Mouse (Mus musculus) liver, adult 2 months (tissue): ENCODE data around the gene Adamts17. TPM values are rescaled to one million over a fixed set of nuclear protein-coding genes. Genes with fewer than 3 reads are reported as not detected.
A peak's percentile ranks its signal among the peaks of the same experiment; 100 is the strongest.

Experiments used
- DNase-seq: peaks from one replicate; pipeline ENCODE4 v3.0.0-alpha.2; 2011; ENCODE audit warnings: low read depth, low spot score; ENCODE audit errors: extremely low read depth
- H3K27ac ChIP-seq: fragments of 200-500 bp; replicated peaks from 2 replicates; pipeline ENCODE4 v1.5.1; 2012; ENCODE audit warnings: low read depth, mild to moderate bottlenecking, control low read depth, inconsistent platforms, low read length; ENCODE audit not compliant: insufficient read depth
- H3K27me3 ChIP-seq: fragments of 200-500 bp; 2 replicates; pipeline ENCODE4 v1.6.1; 2012; ENCODE audit warnings: mild to moderate bottlenecking, moderate library complexity, low read length, inconsistent platforms; ENCODE audit not compliant: control insufficient read depth, insufficient read depth
- H3K36me3 ChIP-seq: fragments of 200-500 bp; 2 replicates; pipeline ENCODE4 v1.6.1; 2012; ENCODE audit warnings: low read length, inconsistent platforms; ENCODE audit not compliant: control insufficient read depth, insufficient read depth
- H3K4me1 ChIP-seq: fragments of 200-500 bp; 2 replicates; pipeline ENCODE4 v1.6.1; 2011; ENCODE audit warnings: low read length; ENCODE audit not compliant: control insufficient read depth, insufficient read depth
- H3K4me3 ChIP-seq: fragments of 200-500 bp; 2 replicates; pipeline ENCODE4 v1.5.1; 2011; ENCODE audit warnings: low read depth, mild to moderate bottlenecking, control low read depth, low read length, moderate library complexity; ENCODE audit not compliant: insufficient read depth
- H3K79me2 ChIP-seq: fragments of 200-500 bp; 2 replicates; pipeline ENCODE4 v1.6.1; 2012; ENCODE audit warnings: inconsistent platforms, mild to moderate bottlenecking, low read length, moderate library complexity; ENCODE audit not compliant: control insufficient read depth, insufficient read depth
- H3K9ac ChIP-seq: fragments of 200-500 bp; 2 replicates; pipeline ENCODE4 v1.6.1; 2012; ENCODE audit warnings: low read depth, mild to moderate bottlenecking, control low read depth, inconsistent platforms, low read length
- CTCF ChIP-seq: fragments of 200-500 bp; IDR thresholded peaks from 2 replicates; pipeline ENCODE4 v1.5.1; 2011; ENCODE audit warnings: low read depth, low read length, control low read depth
- POLR2A ChIP-seq: fragments of 200-500 bp; IDR thresholded peaks from 2 replicates; pipeline ENCODE4 v1.6.1; 2011; ENCODE audit warnings: low read length, control low read depth; ENCODE audit not compliant: insufficient read depth; ENCODE audit errors: extremely low read depth
- WGBS: fragments of 180-500 bp; shearing (Covaris S2); methylation state at CpG from one replicate; pipeline ENCODE4 v1.1.7; 2018; 5-methylcytosine and 5-hydroxymethylcytosine counted together
- polyA plus RNA-seq: library from polyadenylated mRNA; depleted of rRNA; stranded (reverse); fragments of >200 nt; gene quantifications from 2 replicates; pipeline ENCODE4 v1.2.3, GENCODE M21; 2012; rRNA removed
- total RNA-seq: library from RNA; depleted of rRNA; stranded (reverse); fragments of >200 nt; gene quantifications from 2 replicates; pipeline ENCODE4 v1.2.3, GENCODE M21; 2014; rRNA removed

Gene Adamts17
- total RNA-seq (0.07 and 0.09 TPM in 2 replicates), polyA plus RNA-seq (0.11 and 0.17 TPM in 2 replicates)

GRCm38 (mm10) chr7:66839463-66840007 is at the start of gene Adamts17:
TSS of gene Adamts17 (plus strand) at chr7:66839735.
- DNase-seq: peak; percentile 93
- peak within 1 kb of the TSS; percentile 60 for H3K4me3 ChIP-seq
- peak; percentile 98 for TF ChIP-seq CTCF
- TF ChIP-seq POLR2A: 0 out of 2 replicates have a peak, but pooled peaks have one; percentile 32
- no peak within 1 kb of the TSS for H3K27ac ChIP-seq
- H3K9ac ChIP-seq: peak within 1 kb of the TSS; percentile 35
- peaks cover 7% of the 10 kb centered on the region for H3K27me3 ChIP-seq
- under 1% methylated on average over 30 of the region's 30 CpGs for WGBS
- no peaks in the 10 kb centered on the region for H3K79me2 ChIP-seq
- no peaks in the 10 kb centered on the region for H3K36me3 ChIP-seq
- no peaks in the 10 kb centered on the region for H3K4me1 ChIP-seq

GRCm38 (mm10) chr7:66789860-66790748 is 49.4 kb upstream of the Adamts17 start:
- no peak for TF ChIP-seq POLR2A
- no peaks in the 10 kb centered on the region for H3K79me2 ChIP-seq
- no peaks in the 10 kb centered on the region for H3K4me1 ChIP-seq
- no peaks in the 10 kb centered on the region for H3K36me3 ChIP-seq
- DNase-seq: no peak
- WGBS: 51% methylated on average over 8 of the region's 8 CpGs
- no peak overlapping the region for H3K4me3 ChIP-seq
- no peaks in the 10 kb centered on the region for H3K27me3 ChIP-seq
- H3K27ac ChIP-seq: no peak overlapping the region
- no peak overlapping the region for H3K9ac ChIP-seq

DNA sequence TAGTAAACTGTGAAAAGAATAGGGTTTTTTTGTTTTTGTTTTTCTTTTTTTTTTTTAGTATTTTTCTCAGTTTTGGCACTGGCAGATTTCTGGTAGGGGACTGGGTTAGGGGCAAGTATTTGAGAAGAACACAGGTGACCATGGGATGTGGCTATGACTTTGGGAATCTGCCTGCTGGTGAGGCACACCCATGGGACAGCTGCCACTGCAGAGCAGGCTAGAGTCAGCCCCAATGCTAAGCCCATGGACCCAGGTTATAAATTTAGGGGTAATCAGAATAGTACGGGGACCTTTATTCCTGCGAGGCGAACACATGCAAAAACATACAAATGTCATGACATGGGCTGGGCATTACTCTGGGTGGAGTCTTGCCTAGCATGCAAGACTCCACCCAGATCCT is 48.5 kb upstream of the Adamts17 start:
- Histone ChIP-seq H3K27me3 (no peaks in the 10 kb centered on the region), H3K79me2 (no peaks in the 10 kb centered on the region), H3K4me3 (no peak overlapping the region), H3K27ac (no peak overlapping the region), H3K4me1 (no peaks in the 10 kb centered on the region), H3K36me3 (no peaks in the 10 kb centered on the region), H3K9ac (no peak overlapping the region)
- TF ChIP-seq CTCF (no peak), POLR2A (no peak)
- DNase-seq: no peak
- WGBS: 91% methylated on average over 3 of the region's 3 CpGs

- no peak for TF ChIP-seq CTCF
- no peak for TF ChIP-seq POLR2A
- Histone ChIP-seq H3K79me2 (no peaks in the 10 kb centered on the region), H3K4me1 (no peaks in the 10 kb centered on the region; the same call in none of the 2 replicates), H3K27ac (no peak overlapping the region), H3K4me3 (no peak overlapping the region), H3K27me3 (no peaks in the 10 kb centered on the region), H3K9ac (no peak overlapping the region), H3K36me3 (no peaks in the 10 kb centered on the region)
- WGBS: 37% methylated on average over 1 of the region's 1 CpGs
- DNase-seq: no peak
These were observed 42.6 kb upstream of the Adamts17 start for GRCm38 (mm10) chr7:66796909-66797308.

DNA sequence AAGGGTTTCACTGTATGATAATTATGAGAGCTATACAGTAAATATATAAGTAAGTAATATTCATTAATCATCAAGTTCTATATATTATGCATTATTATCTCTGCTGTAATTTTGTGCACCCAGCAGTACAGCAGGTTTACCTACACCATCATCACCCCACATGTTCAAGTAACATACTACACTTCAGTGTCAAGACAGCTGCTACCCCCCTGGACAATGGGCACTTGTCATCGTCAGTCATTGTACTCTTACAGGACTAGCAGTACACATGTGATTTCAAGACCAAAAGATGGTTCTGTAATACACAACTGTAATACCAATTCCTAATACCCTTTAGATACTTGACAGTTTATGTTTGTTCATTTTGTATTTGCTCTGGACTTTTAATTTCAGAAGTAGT is 42.2 kb upstream of the Adamts17 start:
- H3K36me3 ChIP-seq: no peaks in the 10 kb centered on the region
- no peaks in the 10 kb centered on the region for H3K79me2 ChIP-seq
- H3K9ac ChIP-seq: no peak overlapping the region
- no peak for DNase-seq
- TF ChIP-seq POLR2A: no peak
- no peak for TF ChIP-seq CTCF
- no peak overlapping the region for H3K4me3 ChIP-seq
- no peaks in the 10 kb centered on the region; the same call in none of the 2 replicates for H3K4me1 ChIP-seq
- no peaks in the 10 kb centered on the region for H3K27me3 ChIP-seq
- WGBS: 89% methylated on average over 1 of the region's 1 CpGs
- H3K27ac ChIP-seq: no peak overlapping the region
